Mouse (Mus musculus) heart, adult 2 months (tissue): ENCODE results near the gene Rad17.

Experiments
- CTCF ChIP-seq: fragments of 200-600 bp; IDR thresholded peaks from 2 replicates; pipeline ENCODE4 v1.8.1; 2022; ENCODE audit warnings: antibody characterized with exemption, mild to moderate bottlenecking, moderate library complexity
- EP300 ChIP-seq: fragments of 200-500 bp; IDR thresholded peaks from 2 replicates; pipeline ENCODE4 v1.6.1; 2011; ENCODE audit warnings: low read depth, low read length, control low read depth; ENCODE audit not compliant: insufficient read depth

GRCm38 (mm10) chr13:100603738-100604095 is 47.1 kb downstream of the Rad17 start:
- TF ChIP-seq CTCF (no peak), EP300 (no peak)
